11 mouse cellular contexts compared by ENCODE assay signal in the genomic region with DNA sequence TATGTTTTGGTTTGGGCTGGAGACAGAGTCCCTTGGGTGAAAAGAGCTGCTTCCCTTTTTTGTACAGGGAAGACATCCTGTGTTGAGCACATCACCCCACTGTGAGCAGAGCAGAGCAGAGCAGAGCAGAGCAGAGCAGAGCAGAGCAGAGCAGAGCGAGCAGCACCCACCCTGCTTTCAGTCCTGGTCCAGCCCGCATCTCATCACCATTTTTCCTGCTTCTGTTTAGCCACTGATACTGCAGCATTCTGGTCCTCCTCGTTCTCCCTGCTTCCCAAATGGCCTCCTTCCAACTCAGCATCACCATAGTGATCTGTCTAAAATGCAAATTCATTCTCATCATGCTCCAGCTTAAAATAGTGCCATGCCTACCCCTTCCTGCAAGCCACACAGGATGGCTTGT.
DNase-seq lines count a peak whose midpoint lies in the region; ATAC-seq and TF ChIP-seq lines count a peak whose summit lies in the region.
"Had no signal": no experiment of that assay in that cellular context is flagged by ENCODE, and none has a peak within 500 bp of the region (broad histone marks: within the 10 kb centered on the region; RNA-seq: fewer than 3 reads in every experiment).

No protein-coding gene starts in this region.

- H3K27me3 ChIP-seq in kidney, embryonic 15.5 days = no peaks in the 10 kb centered on the region
- H3K27me3 ChIP-seq in hindbrain, embryonic 14.5 days (ENCODE audit: control insufficient read depth, insufficient read depth, low read length) = no peaks in the 10 kb centered on the region
- H3K27me3 ChIP-seq in heart, adult 2 months (ENCODE audit: control insufficient read depth, insufficient read depth, low read length) = no peaks in the 10 kb centered on the region
- H3K27me3 ChIP-seq: lung, embryonic 15.5 days had no signal

- 75% methylated on average over 3 of the region's 3 CpGs for WGBS in kidney, embryonic 15.5 days
- 23% methylated on average over 3 of the region's 3 CpGs for WGBS in hindbrain, embryonic 14.5 days
- WGBS in heart, adult 2 months = 60% methylated on average over 3 of the region's 3 CpGs

- no peak for TF ChIP-seq CTCF in heart, adult 2 months (IDR thresholded peaks at IDR 0.05)

- H3K4me2 ChIP-seq in kidney, embryonic 15.5 days = no peak overlapping the region
- H3K4me2 ChIP-seq in hindbrain, embryonic 14.5 days (replicated peaks) = no peak overlapping the region
- H3K4me2 ChIP-seq: lung, embryonic 15.5 days had no signal

- TF ChIP-seq EP300 in heart, adult 2 months (IDR thresholded peaks at IDR 0.05; ENCODE audit: insufficient read depth, low read depth, low read length) = no peak

- no peaks in the 10 kb centered on the region for H3K79me2 ChIP-seq in heart, adult 2 months (replicated peaks; ENCODE audit: control insufficient read depth, insufficient read depth, low read length)

- 0 out of 2 replicates have a peak, but pooled peaks have one; percentile 49 for ATAC-seq in kidney, embryonic 15.5 days (replicated peaks; ENCODE audit: low FRiP score)
- ATAC-seq in hindbrain, embryonic 14.5 days (ENCODE audit: low FRiP score) = peak; percentile 88
- no peak for ATAC-seq in megakaryocyte-erythroid progenitor cell, adult 5-6 weeks (replicated peaks; ENCODE audit: low FRiP score, low TSS enrichment, poor library complexity, severe bottlenecking)
- ATAC-seq: CD4-positive, CD25-positive, alpha-beta regulatory T cell, adult 4 months had no signal

- no peak overlapping the region for H3K9ac ChIP-seq in kidney, embryonic 15.5 days
- H3K9ac ChIP-seq in hindbrain, embryonic 14.5 days = no peak overlapping the region
- H3K9ac ChIP-seq in heart, adult 2 months (ENCODE audit: low read depth, low read length) = no peak overlapping the region
- H3K9ac ChIP-seq: lung, embryonic 15.5 days had no signal

- no peaks in the 10 kb centered on the region for H3K9me3 ChIP-seq in kidney, embryonic 15.5 days (replicated peaks)
- no peaks in the 10 kb centered on the region for H3K9me3 ChIP-seq in hindbrain, embryonic 14.5 days (ENCODE audit: control insufficient read depth, low read length)
- H3K9me3 ChIP-seq: lung, embryonic 15.5 days had no signal

- TF ChIP-seq POLR2A in heart, adult 2 months (IDR thresholded peaks at IDR 0.05; ENCODE audit: insufficient read depth, low read depth, low read length) = no peak

- intact Hi-C loops in left cerebral cortex, postnatal 25 days (cut with DNase I) = no loop called here
- intact Hi-C loops in heart, adult 2 months (cut with DNase I) = no loop called here

- no peak overlapping the region for H3K27ac ChIP-seq in kidney, embryonic 15.5 days
- H3K27ac ChIP-seq in hindbrain, embryonic 14.5 days = no peak overlapping the region
- H3K27ac ChIP-seq in heart, adult 2 months = no peak overlapping the region
- H3K27ac ChIP-seq: lung, embryonic 15.5 days had no signal

- H3K4me1 ChIP-seq in kidney, embryonic 15.5 days = no peaks in the 10 kb centered on the region
- no peaks in the 10 kb centered on the region for H3K4me1 ChIP-seq in hindbrain, embryonic 14.5 days (replicated peaks; ENCODE audit: control insufficient read depth, insufficient read depth, low read length)
- H3K4me1 ChIP-seq in heart, adult 2 months (ENCODE audit: control insufficient read depth, insufficient read depth, low read length) = no peaks in the 10 kb centered on the region
- H3K4me1 ChIP-seq: lung, embryonic 15.5 days had no signal

- H3K4me3 ChIP-seq in kidney, embryonic 15.5 days (replicated peaks) = no peak overlapping the region
- no peak overlapping the region for H3K4me3 ChIP-seq in hindbrain, embryonic 14.5 days (replicated peaks; ENCODE audit: low read length)
- no peak overlapping the region for H3K4me3 ChIP-seq in heart, adult 2 months
- H3K4me3 ChIP-seq: erythroblast, embryonic 14.5 days; lung, embryonic 15.5 days had no signal

- H3K36me3 ChIP-seq in kidney, embryonic 15.5 days = no peaks in the 10 kb centered on the region
- no peaks in the 10 kb centered on the region for H3K36me3 ChIP-seq in hindbrain, embryonic 14.5 days (replicated peaks; ENCODE audit: control insufficient read depth, insufficient read depth)
- H3K36me3 ChIP-seq in heart, adult 2 months (ENCODE audit: control insufficient read depth, insufficient read depth, low read length) = no peaks in the 10 kb centered on the region
- H3K36me3 ChIP-seq: lung, embryonic 15.5 days had no signal

- no peak for DNase-seq in kidney, postnatal 14 days
- DNase-seq in hindbrain, embryonic 14.5 days (ENCODE audit: low spot score) = peak; percentile 53
- DNase-seq in left cerebral cortex, postnatal 25 days (ENCODE audit: low spot score in 2 of 2) = peak; percentile 74 to 96
- DNase-seq in telencephalon, adult 2 months (ENCODE audit: low read depth, low spot score) = peak; percentile 89
- no peak for DNase-seq in spleen, postnatal 10 days (ENCODE audit: low spot score in 2 of 2)
- no peak for DNase-seq in heart, adult 2 months

Comparison
In these comparisons a context has a peak if more than half of its experiments do, and no peak if none do; other contexts are left out.
1. DNase-seq: peak in hindbrain, embryonic 14.5 days (single experiment), left cerebral cortex, postnatal 25 days (2 of 2) and telencephalon, adult 2 months (single experiment); none in kidney, postnatal 14 days (single experiment), spleen, postnatal 10 days (0 of 2) and heart, adult 2 months (0 of 2).